Mouse (Mus musculus) mouse embryonic stem cell (cell line): ENCODE measurements around the gene Gm10118.

Experiments
- in situ Hi-C, 2 experiments: fragments of 300-500 bp; cut with MboI; formaldehyde crosslinking; loops; 1 replicate in 1 of 2; 3 replicates in 1 of 2; pipeline ENCODE4 v1.14.3; 2019 to 2020; ENCODE audit warnings: low sequenced_read_pairs in 2 of 2, low pct_unique_long_range_greater_than_20kb in 1 of 2, mixed read lengths in 1 of 2; ENCODE audit not compliant: unreplicated experiment in 1 of 2

Gm10118 gene

GRCm38 (mm10) chr10:63927334-63927733, at the start of gene Gm10118:
Gene Gm10118, minus strand, starts transcription at chr10:63927434.
- in situ Hi-C loops, result no loop called here

GRCm38 (mm10) chr10:63972300-63972699, 45.1 kb upstream of the Gm10118 start:
- in situ Hi-C loops, result no loop called here

GRCm38 (mm10) chr10:63954308-63954930, 27.2 kb upstream of the Gm10118 start:
- in situ Hi-C loops, result no loop called here

- in situ Hi-C loops, result no loop called here
These were observed 24.2 kb upstream of the Gm10118 start for GRCm38 (mm10) chr10:63951481-63951880.

- in situ Hi-C loops, result no loop called here
These were observed 23.6 kb upstream of the Gm10118 start for GRCm38 (mm10) chr10:63950867-63951266.

- in situ Hi-C loops, result no loop called here
These were observed 20.0 kb upstream of the Gm10118 start for GRCm38 (mm10) chr10:63947266-63947665.

- in situ Hi-C loops, result no loop called here
These were observed 18.3 kb upstream of the Gm10118 start for GRCm38 (mm10) chr10:63945534-63945933.

- in situ Hi-C loops, result no loop called here
These were observed 6.7 kb upstream of the Gm10118 start for GRCm38 (mm10) chr10:63933946-63934345.

- in situ Hi-C loops, result loop anchor here in 1 of 2 experiments (25.0 kb wide), 1 partner anchor 322 kb away; no protein-coding TSS in a partner anchor
These were observed 18.4 kb downstream of the Gm10118 start for GRCm38 (mm10) chr10:63908878-63909277.

GRCm38 (mm10) chr10:63899891-63900290, 27.3 kb downstream of the Gm10118 start:
- in situ Hi-C loops, result loop anchor here in 1 of 2 experiments (25.0 kb wide), 1 partner anchor 313 kb away; no protein-coding TSS in a partner anchor

- in situ Hi-C loops, result no loop called here
These were observed 32.6 kb downstream of the Gm10118 start for GRCm38 (mm10) chr10:63894612-63895011.

- in situ Hi-C loops, result no loop called here
These were observed 40.7 kb downstream of the Gm10118 start for GRCm38 (mm10) chr10:63886449-63887088.

- in situ Hi-C loops, result no loop called here
These were observed 46.8 kb downstream of the Gm10118 start for GRCm38 (mm10) chr10:63880462-63880903.
